Mouse (Mus musculus): ENCODE measurements around the gene Rgs21.

GRCm38 (mm10) chr1:144493336-144493735 lies 74.1 kb downstream of the Rgs21 start:
- TF ChIP-seq CTCF (IDR thresholded peaks at IDR 0.05; ENCODE audit: low read depth) = no peak
- no peak for TF ChIP-seq EP300 (IDR thresholded peaks at IDR 0.05; ENCODE audit: low read depth)
